Mouse (Mus musculus) liver, embryonic 11.5 days (tissue): ENCODE results near the gene Gngt2. TPM values are rescaled to one million over a fixed set of nuclear protein-coding genes. Genes with fewer than 3 reads are reported as not detected.
"Not testable (repeated sequence)": the region's sequence is repeated elsewhere in the genome, so short reads cannot be mapped to it uniquely, and the experiment has no call there.

Experiments
- ATAC-seq: fragments of 200-750 bp; cut with Nextera tagmentation; replicated peaks from 2 replicates; pipeline ENCODE4 v1.8.0; 2017; ENCODE audit warnings: moderate number of reproducible peaks, mild to moderate bottlenecking, moderate TSS enrichment, moderate library complexity; ENCODE audit not compliant: low FRiP score
- DNase-seq: peaks from one replicate; pipeline ENCODE4 v3.0.0-alpha.2; 2017; ENCODE audit warnings: low spot score
- H3K27ac ChIP-seq: fragments of 300-500 bp; sonication (generic); 2 replicates; pipeline ENCODE4 v1.5.1; 2014; ENCODE audit warnings: mild to moderate bottlenecking, low read depth, low read length, control low read depth
- H3K27me3 ChIP-seq: fragments of 300-500 bp; sonication (generic); replicated peaks from 2 replicates; pipeline ENCODE4 v1.6.1; 2014; ENCODE audit warnings: low read length, mixed read lengths; ENCODE audit not compliant: control insufficient read depth, insufficient read depth
- H3K36me3 ChIP-seq: fragments of 300-500 bp; sonication (generic); 2 replicates; pipeline ENCODE4 v1.6.1; 2014; ENCODE audit warnings: mild to moderate bottlenecking, low read length, moderate library complexity, mixed read lengths; ENCODE audit not compliant: control insufficient read depth, insufficient read depth
- H3K4me1 ChIP-seq: fragments of 300-500 bp; sonication (generic); replicated peaks from 2 replicates; pipeline ENCODE4 v1.6.1; 2014; ENCODE audit warnings: low read length, mixed read lengths; ENCODE audit not compliant: control insufficient read depth, insufficient read depth
- H3K4me2 ChIP-seq: fragments of 300-500 bp; sonication (generic); 2 replicates; pipeline ENCODE4 v1.6.1; 2014; ENCODE audit warnings: mild to moderate bottlenecking, control low read depth, moderate library complexity
- H3K4me3 ChIP-seq: fragments of 300-500 bp; sonication (generic); 2 replicates; pipeline ENCODE4 v1.5.1; 2014; ENCODE audit warnings: low read depth, low read length, control low read depth
- H3K9ac ChIP-seq: fragments of 300-500 bp; sonication (generic); 2 replicates; pipeline ENCODE4 v1.6.1; 2014; ENCODE audit warnings: low read depth, low read length, control low read depth
- H3K9me3 ChIP-seq: fragments of 300-500 bp; sonication (generic); 2 replicates; pipeline ENCODE4 v1.6.1; 2016; ENCODE audit warnings: low read length, inconsistent platforms, mixed read lengths; ENCODE audit not compliant: control insufficient read depth
- WGBS: fragments of 180-500 bp; shearing (Covaris S2); extraction: QIAGEN DNeasy Blood & Tissue Kit; methylation state at CpG from one replicate; pipeline ENCODE4 v1.1.7; 2014; 5-methylcytosine and 5-hydroxymethylcytosine counted together
- polyA plus RNA-seq: library from polyadenylated mRNA; unstranded; fragments of >200 nt; fragmentation: Nextera tagmentation; extraction: Ambion mirVana; gene quantifications from 2 replicates; pipeline ENCODE4 v1.2.1, GENCODE M21; 2014

The Gngt2 gene
- polyA plus RNA-seq, 1 experiment from 2014 or later: 19.5 TPM

DNA sequence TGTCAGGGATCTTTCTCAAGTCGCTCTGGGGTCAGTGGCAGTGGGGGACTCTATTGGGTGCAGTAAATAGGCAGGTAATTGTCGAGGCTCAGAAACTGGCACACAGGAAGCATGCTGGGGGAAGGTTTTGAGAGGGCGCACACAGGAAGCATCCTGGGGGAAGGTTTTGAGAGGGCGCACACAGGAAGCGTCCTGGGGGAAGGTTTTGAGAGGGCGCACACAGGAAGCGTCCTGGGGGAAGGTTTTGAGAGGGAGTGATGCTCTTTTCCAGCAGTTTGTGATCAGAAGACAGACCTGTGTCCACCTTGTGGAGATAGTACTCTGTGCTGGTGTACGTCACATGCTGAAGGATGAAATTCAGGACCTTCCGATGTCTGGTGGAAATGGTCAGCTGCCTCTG, 38.8 kb downstream of the Gngt2 start:
- H3K27ac ChIP-seq: no peak overlapping the region
- 23% methylated on average over 9 of the region's 9 CpGs for WGBS
- no peaks in the 10 kb centered on the region for H3K4me1 ChIP-seq
- H3K4me2 ChIP-seq: peak overlapping the region; percentile 39
- H3K4me3 ChIP-seq: no peak overlapping the region
- H3K9me3 ChIP-seq: no peaks in the 10 kb centered on the region
- DNase-seq (no peak), ATAC-seq (no peak)
- no peak overlapping the region for H3K9ac ChIP-seq
- no peaks in the 10 kb centered on the region; the same call in 1 of the 2 replicates for H3K27me3 ChIP-seq
- no peaks in the 10 kb centered on the region for H3K36me3 ChIP-seq

DNA sequence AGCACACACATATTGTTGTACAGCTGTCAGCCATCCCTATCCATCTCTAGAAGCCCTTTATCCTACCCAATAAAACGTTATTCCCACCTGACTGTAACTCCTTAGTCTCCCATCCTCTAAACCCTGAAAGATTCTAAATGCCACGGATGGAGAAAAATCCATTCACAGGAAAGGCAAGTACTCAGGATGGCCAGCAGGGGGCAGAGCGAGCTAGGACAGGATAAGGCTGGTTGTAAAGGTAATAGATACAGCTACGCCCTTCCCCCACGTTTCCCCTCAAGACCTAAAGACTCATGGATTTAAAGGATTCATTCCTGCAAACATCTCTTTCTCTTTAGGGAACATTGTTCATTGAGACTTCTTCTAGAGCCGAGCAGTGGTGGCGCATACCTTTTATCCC, 39.3 kb downstream of the Gngt2 start:
- ATAC-seq: no peak
- Histone ChIP-seq H3K27ac (no peak overlapping the region), H3K4me2 (peak overlapping the region; percentile 39), H3K9ac (no peak overlapping the region), H3K36me3 (no peaks in the 10 kb centered on the region), H3K4me3 (no peak overlapping the region), H3K27me3 (no peaks in the 10 kb centered on the region), H3K4me1 (no peaks in the 10 kb centered on the region), H3K9me3 (no peaks in the 10 kb centered on the region)
- 20% methylated on average over 7 of the region's 7 CpGs for WGBS
- peak; percentile 58 for DNase-seq

GRCm38 (mm10) chr11:95879861-95880260, 42.8 kb downstream of the Gngt2 start:
- ATAC-seq, H3K4me3 ChIP-seq, H3K9me3 ChIP-seq, H3K27me3 ChIP-seq, H3K27ac ChIP-seq, H3K36me3 ChIP-seq, H3K4me2 ChIP-seq, H3K4me1 ChIP-seq, DNase-seq, H3K9ac ChIP-seq: not testable (repeated sequence)
- WGBS: 78% methylated on average over 2 of the region's 2 CpGs

DNA sequence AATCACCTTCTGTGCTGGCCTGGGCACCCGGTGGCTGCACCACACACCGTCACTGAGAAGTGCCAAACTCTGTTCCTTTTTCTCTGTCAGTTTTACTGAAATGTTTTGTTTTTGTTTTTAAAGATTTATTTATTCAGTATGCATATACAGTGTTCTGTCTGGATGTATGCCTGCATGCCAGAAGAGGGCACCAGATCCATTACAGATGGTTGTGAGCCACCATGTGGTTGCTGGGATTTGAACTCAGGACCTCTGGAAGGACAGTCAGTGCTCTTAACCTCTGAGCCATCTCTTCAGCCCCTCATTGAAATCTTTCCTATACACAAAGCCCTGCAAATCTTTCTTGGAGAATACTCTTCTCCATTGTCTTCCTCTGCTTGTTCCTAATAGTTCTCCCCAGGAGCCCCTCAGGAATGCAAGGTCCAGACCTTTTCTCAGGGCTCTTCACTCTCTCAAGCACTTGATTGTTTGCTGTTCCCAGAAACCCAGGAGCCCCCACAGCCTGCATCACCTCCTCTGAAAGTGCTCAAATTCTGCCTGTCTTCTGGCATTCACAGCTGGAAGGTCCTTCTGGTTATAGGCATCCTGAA, 53.5 kb downstream of the Gngt2 start:
- no peaks in the 10 kb centered on the region; the same call in 1 of the 2 replicates for H3K9me3 ChIP-seq
- 74% methylated on average over 2 of the region's 2 CpGs for WGBS
- no peaks in the 10 kb centered on the region for H3K4me1 ChIP-seq
- no peak overlapping the region for H3K4me3 ChIP-seq
- ATAC-seq (no peak), DNase-seq (no peak)
- H3K4me2 ChIP-seq: no peak overlapping the region
- H3K27me3 ChIP-seq: no peaks in the 10 kb centered on the region; the same call in 1 of the 2 replicates
- H3K27ac ChIP-seq: no peak overlapping the region
- H3K9ac ChIP-seq: no peak overlapping the region
- H3K36me3 ChIP-seq: no peaks in the 10 kb centered on the region

Other genes with a start within 250 kb of the Gngt2 start
- 11.1 and 11.4 TPM in 2 replicates for gene Ngfr, start 249.5 kb upstream of the Gngt2 start, polyA plus RNA-seq
- 308 and 337 TPM in 2 replicates for gene Phb, start 170.3 kb upstream of the Gngt2 start, polyA plus RNA-seq
- 8.7 TPM in 2 replicates for gene Zfp652, start 124.5 kb upstream of the Gngt2 start, polyA plus RNA-seq
- gene B130006D01Rik, start 113.6 kb upstream of the Gngt2 start, polyA plus RNA-seq: 1.5 and 1.6 TPM in 2 replicates
- 0.48 and 0.74 TPM in 2 replicates for gene Phospho1, start 12.7 kb upstream of the Gngt2 start, polyA plus RNA-seq
- gene Abi3, start 5.3 kb downstream of the Gngt2 start, polyA plus RNA-seq: 6.4 and 7.9 TPM in 2 replicates
- gene B4galnt2, start 77.7 kb downstream of the Gngt2 start, polyA plus RNA-seq: 0.34 and 0.51 TPM in 2 replicates
- gene Igf2bp1, start 168.7 kb downstream of the Gngt2 start, polyA plus RNA-seq: 54.1 and 56.0 TPM in 2 replicates
- gene Gip, start 187.3 kb downstream of the Gngt2 start, polyA plus RNA-seq: not detected in 2 replicates
- 48.8 and 50.0 TPM in 2 replicates for gene Snf8, start 197.7 kb downstream of the Gngt2 start, polyA plus RNA-seq
- 26.7 and 27.1 TPM in 2 replicates for gene Ube2z, start 228.2 kb downstream of the Gngt2 start, polyA plus RNA-seq
- gene Atp5g1, start 238.5 kb downstream of the Gngt2 start, polyA plus RNA-seq: 943 and 994 TPM in 2 replicates